Mouse (Mus musculus) E14TG2a.4 (cell line): ENCODE results near the gene Frmd4b.

Source experiments
- H3K27me3 ChIP-seq: 2 replicates; pipeline ENCODE4 v1.6.1; 2014; ENCODE audit warnings: low read length, control low read depth; ENCODE audit not compliant: insufficient read depth
- H3K36me3 ChIP-seq: 2 replicates; pipeline ENCODE4 v1.6.1; 2014; ENCODE audit warnings: low read length, control low read depth; ENCODE audit not compliant: insufficient read depth
- H3K4me1 ChIP-seq: replicated peaks from 2 replicates; pipeline ENCODE4 v1.6.1; 2014; ENCODE audit warnings: low read depth, low read length, control low read depth
- H3K4me3 ChIP-seq: replicated peaks from 2 replicates; pipeline ENCODE4 v1.5.1; 2014; ENCODE audit warnings: mild to moderate bottlenecking, low read length
- H3K9me3 ChIP-seq: 2 replicates; pipeline ENCODE4 v1.6.1; 2014; ENCODE audit warnings: low read length, control low read depth
- CTCF ChIP-seq: conservative IDR thresholded peaks from 2 replicates; pipeline ENCODE4 v1.5.1; 2014; ENCODE audit warnings: low read length
- NANOG ChIP-seq: IDR thresholded peaks from 2 replicates; pipeline ENCODE4 v1.6.1; 2014; ENCODE audit warnings: borderline replicate concordance, low read length, mixed read lengths
- POU5F1 ChIP-seq: IDR thresholded peaks from 2 replicates; pipeline ENCODE4 v1.6.1; 2014; ENCODE audit warnings: low read length, borderline replicate concordance

The Frmd4b gene

DNA sequence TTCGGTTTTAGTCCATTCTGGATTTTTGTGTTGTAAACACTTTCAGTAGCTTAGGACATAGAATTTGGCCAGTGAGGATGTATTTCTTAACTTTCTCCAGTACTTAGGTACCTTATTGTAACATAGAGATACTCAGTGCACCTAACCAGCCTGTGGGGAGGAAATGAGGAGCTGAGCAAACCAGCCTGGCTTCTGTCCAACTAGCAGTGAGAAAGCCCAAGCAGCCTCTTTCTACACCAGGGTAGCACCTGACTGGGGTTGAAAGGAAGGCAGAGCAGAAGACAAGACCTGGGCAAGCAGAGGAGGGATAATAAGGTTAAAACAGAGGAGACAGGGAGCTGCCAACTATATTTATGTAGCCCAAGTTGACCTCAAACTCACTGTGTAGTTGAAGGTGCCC lies 333.7 kb downstream of the Frmd4b start:
- no peaks in the 10 kb centered on the region for H3K9me3 ChIP-seq
- no peak overlapping the region for H3K4me3 ChIP-seq
- no peaks in the 10 kb centered on the region; the same call in none of the 2 replicates for H3K27me3 ChIP-seq
- TF ChIP-seq POU5F1 (no peak), NANOG (no peak), CTCF (no peak)
- H3K4me1 ChIP-seq = peaks cover 12% of the 10 kb centered on the region
- no peaks in the 10 kb centered on the region for H3K36me3 ChIP-seq

DNA sequence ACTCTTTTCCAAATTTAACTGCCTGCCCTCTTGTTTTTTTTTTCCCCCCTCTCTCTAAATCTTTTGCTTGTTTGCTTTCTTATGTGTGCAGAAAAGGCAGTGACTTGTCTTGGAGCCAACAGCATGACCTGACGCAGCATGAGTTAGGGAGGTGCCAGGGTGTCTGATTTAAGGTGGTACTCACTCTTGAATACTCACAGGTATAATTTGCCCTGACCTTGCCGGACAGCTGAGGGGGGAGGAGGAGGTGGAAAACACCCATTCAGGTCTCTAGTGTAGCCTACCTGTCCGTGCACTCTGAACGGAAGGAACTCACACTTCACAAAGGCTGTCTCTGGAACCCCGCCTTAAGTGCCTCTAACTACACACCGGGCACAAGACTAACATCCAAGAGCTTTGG lies 338.5 kb downstream of the Frmd4b start:
- no peak overlapping the region; the same call in 1 of the 2 replicates for H3K4me3 ChIP-seq
- TF ChIP-seq CTCF = no peak
- TF ChIP-seq POU5F1 = no peak
- TF ChIP-seq NANOG = no peak

DNA sequence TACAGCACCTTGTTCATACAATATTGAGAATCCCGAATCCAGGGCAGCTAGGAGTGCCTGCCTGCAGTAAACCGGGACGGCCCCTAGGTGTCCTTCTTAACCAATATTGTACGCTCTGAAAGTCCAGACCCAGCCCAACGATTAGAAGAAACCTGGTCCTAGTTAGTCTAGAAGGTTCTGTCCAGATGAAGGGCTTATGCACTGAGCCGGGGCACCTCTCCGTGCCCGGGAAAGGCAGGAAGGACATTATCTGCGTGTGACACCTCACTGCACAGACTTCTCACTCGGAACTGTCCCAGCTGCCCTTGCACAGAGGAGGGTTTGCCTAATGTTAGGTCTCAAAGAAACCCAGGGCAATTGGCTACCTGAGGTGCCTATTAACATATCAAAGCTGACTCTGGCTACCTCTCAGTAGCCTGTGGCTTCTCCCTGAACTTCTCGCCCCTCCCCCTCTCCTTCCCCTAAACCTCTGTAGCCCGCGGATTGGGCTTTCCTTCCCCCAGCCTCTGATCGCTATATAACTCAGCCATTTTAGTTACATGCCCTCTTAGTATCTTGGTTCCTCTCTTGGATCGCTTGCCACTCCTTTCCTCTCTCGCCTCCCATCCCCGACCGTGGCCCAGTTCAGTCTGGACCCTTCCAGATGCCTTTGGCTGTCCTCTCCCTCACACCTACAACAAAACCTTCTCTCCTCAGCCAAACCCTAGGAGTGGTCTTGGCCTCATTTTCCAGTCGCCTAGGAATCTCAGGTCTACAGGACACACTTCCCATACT lies 339.1 kb downstream of the Frmd4b start:
- no peaks in the 10 kb centered on the region for H3K9me3 ChIP-seq
- H3K36me3 ChIP-seq = no peaks in the 10 kb centered on the region
- H3K4me3 ChIP-seq = peak overlapping the region; percentile 66
- peaks cover 23% of the 10 kb centered on the region for H3K27me3 ChIP-seq
- peaks cover 36% of the 10 kb centered on the region for H3K4me1 ChIP-seq
- TF ChIP-seq POU5F1 (no peak), NANOG (peak; percentile 57; the same call in 1 of the 2 replicates), CTCF (peak; percentile 76)

More for the DNA sequence above, 338.5 kb downstream of the Frmd4b start:
- no peaks in the 10 kb centered on the region for H3K36me3 ChIP-seq
- peaks cover 17% of the 10 kb centered on the region for H3K27me3 ChIP-seq
- no peaks in the 10 kb centered on the region for H3K9me3 ChIP-seq
- H3K4me1 ChIP-seq = peaks cover 36% of the 10 kb centered on the region

DNA sequence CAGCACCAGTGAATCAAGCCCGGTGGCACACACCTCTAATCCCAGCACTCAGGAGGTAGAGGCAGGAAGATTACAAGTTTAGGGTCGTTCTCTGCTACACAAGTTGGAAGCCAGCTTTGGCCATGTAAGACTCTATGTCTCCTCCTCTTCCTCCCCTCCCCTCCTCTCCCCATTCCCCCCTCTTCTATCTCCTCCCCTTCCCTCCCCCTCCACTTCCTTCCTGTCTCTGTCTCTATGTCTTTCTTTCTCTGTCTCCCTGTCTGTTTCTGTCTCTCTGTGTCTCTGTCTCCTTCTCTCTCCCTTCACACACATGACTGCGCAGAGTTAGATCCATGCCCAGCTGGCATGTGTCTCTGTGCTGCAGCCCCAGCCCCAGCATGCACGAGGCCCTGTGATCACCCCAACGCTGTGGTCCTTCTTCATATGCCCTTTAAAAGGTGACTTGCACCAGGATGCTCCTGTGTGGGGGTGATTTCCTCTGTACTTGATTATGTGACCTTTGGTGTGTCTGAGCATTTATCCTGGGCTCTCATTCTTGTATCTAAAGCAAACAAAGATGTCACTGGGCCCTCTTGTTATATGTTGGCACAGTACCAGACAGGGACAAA lies 340.3 kb downstream of the Frmd4b start:
- no peaks in the 10 kb centered on the region for H3K9me3 ChIP-seq
- H3K4me1 ChIP-seq = peaks cover 36% of the 10 kb centered on the region
- TF ChIP-seq CTCF (no peak), POU5F1 (no peak), NANOG (no peak)
- H3K27me3 ChIP-seq = peaks cover 24% of the 10 kb centered on the region
- H3K36me3 ChIP-seq = no peaks in the 10 kb centered on the region
- H3K4me3 ChIP-seq = no peak overlapping the region

DNA sequence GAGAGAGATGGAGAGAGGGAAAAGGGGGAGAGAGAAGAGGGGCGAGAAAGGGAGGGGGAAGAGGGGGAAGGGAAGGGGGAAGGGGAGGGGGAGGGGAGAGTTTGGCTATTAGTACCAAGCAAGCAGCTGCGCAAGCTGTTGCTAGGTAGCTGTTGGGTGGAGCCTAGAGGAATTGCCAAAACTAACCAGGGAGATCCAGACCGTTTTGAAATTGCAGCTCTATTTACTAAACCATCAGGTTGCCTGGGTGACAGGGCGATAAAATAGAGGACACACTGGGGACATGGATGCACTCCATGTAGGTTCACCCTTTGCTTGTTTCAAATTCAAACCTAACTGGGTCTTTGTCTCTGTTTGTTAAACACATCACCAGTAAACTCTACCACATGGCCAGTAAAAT lies 341.0 kb downstream of the Frmd4b start:
- Histone ChIP-seq H3K36me3 (no peaks in the 10 kb centered on the region), H3K9me3 (no peaks in the 10 kb centered on the region), H3K4me3 (no peak overlapping the region), H3K27me3 (peaks cover 29% of the 10 kb centered on the region), H3K4me1 (peaks cover 36% of the 10 kb centered on the region)
- TF ChIP-seq POU5F1 (no peak), CTCF (no peak), NANOG (no peak)

DNA sequence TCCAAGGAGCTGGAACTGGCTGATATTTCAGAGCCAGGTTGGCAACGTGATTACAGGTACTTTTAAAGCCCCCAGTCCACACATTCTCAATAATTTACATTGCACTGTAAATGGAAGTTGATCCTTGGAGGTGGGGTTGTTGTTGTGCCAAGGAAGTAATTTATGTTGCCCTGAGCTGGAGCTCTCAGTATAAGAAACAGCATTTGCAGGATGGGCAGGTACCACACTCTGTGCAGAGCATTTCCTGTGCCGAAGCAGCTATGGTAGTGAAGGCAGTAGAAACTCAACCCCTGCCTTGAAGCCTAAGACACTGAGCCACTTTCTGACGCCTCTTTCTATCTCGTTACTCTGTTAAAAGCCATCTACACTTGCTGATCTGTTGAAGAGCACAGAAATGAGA lies 341.6 kb downstream of the Frmd4b start:
- TF ChIP-seq NANOG (no peak), CTCF (no peak), POU5F1 (no peak)

DNA sequence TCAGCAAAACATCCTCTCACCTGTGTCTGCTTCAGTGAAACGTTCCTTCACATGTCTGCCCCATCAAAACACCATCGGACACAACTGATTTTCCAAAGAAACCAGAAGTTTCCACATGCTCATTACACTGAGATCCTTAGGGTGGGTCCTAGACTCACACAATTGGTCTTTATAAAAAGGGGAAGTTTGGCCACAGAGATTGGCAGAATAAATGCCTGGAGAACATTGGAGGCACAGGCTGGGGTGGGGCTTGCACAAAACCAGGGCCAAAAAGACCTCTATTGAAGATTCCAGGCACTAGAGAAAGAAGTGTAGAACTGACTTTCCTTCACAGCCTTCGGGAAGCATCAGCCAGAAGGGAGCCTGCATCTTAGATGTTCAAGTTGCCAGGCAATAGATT lies 343.6 kb downstream of the Frmd4b start:
- Histone ChIP-seq H3K4me3 (no peak overlapping the region), H3K9me3 (no peaks in the 10 kb centered on the region), H3K27me3 (peaks cover 29% of the 10 kb centered on the region), H3K36me3 (no peaks in the 10 kb centered on the region), H3K4me1 (peaks cover 28% of the 10 kb centered on the region)
- no peak for TF ChIP-seq POU5F1
- TF ChIP-seq CTCF = no peak
- TF ChIP-seq NANOG = no peak

More for the DNA sequence above, 341.6 kb downstream of the Frmd4b start:
- Histone ChIP-seq H3K36me3 (no peaks in the 10 kb centered on the region), H3K9me3 (no peaks in the 10 kb centered on the region), H3K4me3 (no peak overlapping the region), H3K4me1 (peaks cover 36% of the 10 kb centered on the region), H3K27me3 (peaks cover 29% of the 10 kb centered on the region)

DNA sequence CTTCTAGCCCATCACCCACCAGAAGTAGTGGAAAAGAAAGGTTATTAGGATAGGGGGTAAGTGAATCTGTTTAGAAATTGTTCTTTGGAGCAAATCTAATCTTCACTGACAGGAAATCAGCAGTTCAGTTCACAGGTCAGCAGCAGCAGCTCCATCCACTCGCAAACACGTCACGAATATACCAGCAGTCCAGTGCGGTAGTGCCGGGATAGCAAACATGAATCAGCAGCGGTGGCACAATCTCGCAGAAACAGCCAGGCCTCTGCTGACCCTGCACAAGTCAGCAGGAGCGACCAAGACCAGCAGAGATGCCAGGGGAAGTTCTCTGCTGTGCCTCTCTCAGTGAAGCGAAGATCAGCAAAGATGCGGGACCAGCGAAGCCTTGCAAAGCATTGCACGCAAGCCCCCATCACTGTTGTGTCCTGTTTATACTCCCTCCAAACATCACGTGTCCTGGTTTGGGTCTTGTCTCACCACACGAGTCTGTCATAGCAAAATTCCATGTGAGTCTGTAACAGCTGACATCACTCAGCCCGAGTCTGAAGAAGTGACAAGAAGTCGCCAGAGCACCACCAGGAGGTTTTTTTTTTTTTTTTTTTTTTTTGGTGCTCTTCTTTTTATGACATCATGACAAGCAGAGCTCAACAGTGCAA lies 344.2 kb downstream of the Frmd4b start:
- Histone ChIP-seq H3K9me3 (no peaks in the 10 kb centered on the region), H3K36me3 (no peaks in the 10 kb centered on the region), H3K4me1 (peaks cover 23% of the 10 kb centered on the region), H3K4me3 (no peak overlapping the region), H3K27me3 (peaks cover 29% of the 10 kb centered on the region)
- no peak for TF ChIP-seq CTCF
- no peak for TF ChIP-seq NANOG
- TF ChIP-seq POU5F1 = no peak
